Mouse (Mus musculus): Measurements from ENCODE around the gene Grik3. TPM values are rescaled to one million over a fixed set of nuclear protein-coding genes. Genes with fewer than 3 reads are reported as not detected.

Grik3 gene
- 7.9 and 8.2 TPM in 2 replicates for polyA plus RNA-seq (2015; fragmentation: Nextera tagmentation; extraction: Ambion mirVana)

GRCm38 (mm10) chr4:125490661-125491504 lies at the start of gene Grik3:
Grik3 (plus strand) TSS chr4:125490700.
- Histone ChIP-seq H3K27me3 (peaks cover 80% of the 10 kb centered on the region), H3K4me1 (peaks cover 95% of the 10 kb centered on the region), H3K9me3 (no peaks in the 10 kb centered on the region), H3K27ac (replicated peaks) (peak within 1 kb of the TSS; percentile 94), H3K4me2 (replicated peaks) (peak within 1 kb of the TSS; percentile 57), H3K36me3 (no peaks in the 10 kb centered on the region), H3K9ac (replicated peaks) (peak within 1 kb of the TSS; percentile 76), H3K4me3 (peak within 1 kb of the TSS; percentile 51)
- peak; percentile 12; the same call in 1 of the 2 replicates for ATAC-seq (replicated peaks)
- under 1% methylated on average over 61 of the region's 77 CpGs for WGBS

- no peak overlapping the region for H3K4me2 ChIP-seq (replicated peaks)
- no peaks in the 10 kb centered on the region for H3K9me3 ChIP-seq
- no peak overlapping the region for H3K4me3 ChIP-seq
- H3K4me1 ChIP-seq, result peaks cover 6% of the 10 kb centered on the region; the same call in 1 of the 2 replicates
- WGBS, result 60% methylated on average over 4 of the region's 4 CpGs
- no peaks in the 10 kb centered on the region for H3K36me3 ChIP-seq
- H3K27me3 ChIP-seq, result 0 out of 2 replicates have a peak, but pooled peaks cover 5% of the 10 kb centered on the region
- no peak overlapping the region for H3K27ac ChIP-seq (replicated peaks)
- no peak overlapping the region for H3K9ac ChIP-seq (replicated peaks)
- ATAC-seq (replicated peaks), result no peak
Measured at GRCm38 (mm10) chr4:125441821-125442220, 48.7 kb upstream of the Grik3 start.

- Histone ChIP-seq H3K36me3 (no peaks in the 10 kb centered on the region), H3K27me3 (0 out of 2 replicates have a peak, but pooled peaks cover 5% of the 10 kb centered on the region), H3K9me3 (no peaks in the 10 kb centered on the region), H3K4me3 (no peak overlapping the region), H3K27ac (replicated peaks) (no peak overlapping the region), H3K4me1 (peaks cover 6% of the 10 kb centered on the region; the same call in 1 of the 2 replicates), H3K9ac (replicated peaks) (no peak overlapping the region), H3K4me2 (replicated peaks) (no peak overlapping the region)
- WGBS, result 57% methylated on average over 7 of the region's 7 CpGs
- no peak for ATAC-seq (replicated peaks)
Measured at GRCm38 (mm10) chr4:125444366-125444765, 46.1 kb upstream of the Grik3 start.

- Histone ChIP-seq H3K4me3 (no peak overlapping the region), H3K9me3 (no peaks in the 10 kb centered on the region), H3K27ac (replicated peaks) (no peak overlapping the region; the same call in 1 of the 2 replicates), H3K4me2 (replicated peaks) (no peak overlapping the region), H3K27me3 (0 out of 2 replicates have a peak, but pooled peaks cover 3% of the 10 kb centered on the region), H3K9ac (replicated peaks) (no peak overlapping the region), H3K4me1 (peaks cover 5% of the 10 kb centered on the region; the same call in 1 of the 2 replicates), H3K36me3 (no peaks in the 10 kb centered on the region)
- WGBS, result 52% methylated on average over 7 of the region's 7 CpGs
- no peak for ATAC-seq (replicated peaks)
Measured at GRCm38 (mm10) chr4:125450602-125451321, 39.7 kb upstream of the Grik3 start.

GRCm38 (mm10) chr4:125451821-125452220 lies 38.7 kb upstream of the Grik3 start:
- no peak for ATAC-seq (replicated peaks)
- Histone ChIP-seq H3K9ac (replicated peaks) (no peak overlapping the region), H3K36me3 (no peaks in the 10 kb centered on the region)

GRCm38 (mm10) chr4:125456506-125456905 lies 34.0 kb upstream of the Grik3 start:
- WGBS, result 35% methylated on average over 5 of the region's 5 CpGs
- H3K27ac ChIP-seq (replicated peaks), result no peak overlapping the region
- ATAC-seq (replicated peaks), result no peak

More at GRCm38 (mm10) chr4:125451821-125452220, 38.7 kb upstream of the Grik3 start:
- Histone ChIP-seq H3K27me3 (0 out of 2 replicates have a peak, but pooled peaks cover 3% of the 10 kb centered on the region), H3K9me3 (no peaks in the 10 kb centered on the region), H3K4me1 (peaks cover 13% of the 10 kb centered on the region), H3K27ac (replicated peaks) (no peak overlapping the region), H3K4me2 (replicated peaks) (no peak overlapping the region), H3K4me3 (no peak overlapping the region)
- 33% methylated on average over 6 of the region's 6 CpGs for WGBS

GRCm38 (mm10) chr4:125457152-125458093 lies 33.1 kb upstream of the Grik3 start:
- Histone ChIP-seq H3K36me3 (no peaks in the 10 kb centered on the region), H3K4me2 (replicated peaks) (no peak overlapping the region), H3K9me3 (no peaks in the 10 kb centered on the region), H3K27me3 (0 out of 2 replicates have a peak, but pooled peaks cover 3% of the 10 kb centered on the region), H3K4me1 (peaks cover 24% of the 10 kb centered on the region), H3K27ac (replicated peaks) (no peak overlapping the region), H3K4me3 (no peak overlapping the region), H3K9ac (replicated peaks) (no peak overlapping the region)
- WGBS, result 26% methylated on average over 11 of the region's 11 CpGs
- ATAC-seq (replicated peaks), result peak; percentile 31; the same call in 1 of the 2 replicates

More at GRCm38 (mm10) chr4:125456506-125456905, 34.0 kb upstream of the Grik3 start:
- Histone ChIP-seq H3K9me3 (no peaks in the 10 kb centered on the region), H3K27me3 (0 out of 2 replicates have a peak, but pooled peaks cover 3% of the 10 kb centered on the region), H3K4me2 (replicated peaks) (no peak overlapping the region), H3K36me3 (no peaks in the 10 kb centered on the region), H3K4me3 (no peak overlapping the region), H3K9ac (replicated peaks) (no peak overlapping the region), H3K4me1 (peaks cover 30% of the 10 kb centered on the region)

- 69% methylated on average over 9 of the region's 9 CpGs for WGBS
- no peak for ATAC-seq (replicated peaks)
- peaks cover 24% of the 10 kb centered on the region for H3K4me1 ChIP-seq
Measured at GRCm38 (mm10) chr4:125459791-125460190, 30.7 kb upstream of the Grik3 start.

GRCm38 (mm10) chr4:125469711-125470372 lies 20.7 kb upstream of the Grik3 start:
- Histone ChIP-seq H3K4me3 (no peak overlapping the region), H3K27ac (replicated peaks) (no peak overlapping the region), H3K9me3 (no peaks in the 10 kb centered on the region), H3K36me3 (no peaks in the 10 kb centered on the region), H3K4me2 (replicated peaks) (no peak overlapping the region), H3K9ac (replicated peaks) (no peak overlapping the region), H3K4me1 (0 out of 2 replicates have a peak, but pooled peaks cover 5% of the 10 kb centered on the region), H3K27me3 (no peaks in the 10 kb centered on the region)
- WGBS, result 49% methylated on average over 11 of the region's 11 CpGs
- no peak for ATAC-seq (replicated peaks)

More at GRCm38 (mm10) chr4:125459791-125460190, 30.7 kb upstream of the Grik3 start:
- no peak overlapping the region for H3K9ac ChIP-seq (replicated peaks)
- no peak overlapping the region for H3K4me2 ChIP-seq (replicated peaks)
- H3K27ac ChIP-seq (replicated peaks), result no peak overlapping the region
- no peaks in the 10 kb centered on the region for H3K36me3 ChIP-seq
- H3K27me3 ChIP-seq, result 0 out of 2 replicates have a peak, but pooled peaks cover 3% of the 10 kb centered on the region
- no peak overlapping the region for H3K4me3 ChIP-seq
- no peaks in the 10 kb centered on the region for H3K9me3 ChIP-seq

- Histone ChIP-seq H3K27ac (replicated peaks) (no peak overlapping the region), H3K36me3 (no peaks in the 10 kb centered on the region), H3K4me2 (replicated peaks) (no peak overlapping the region), H3K4me3 (no peak overlapping the region), H3K9me3 (no peaks in the 10 kb centered on the region), H3K4me1 (peaks cover 25% of the 10 kb centered on the region), H3K9ac (replicated peaks) (no peak overlapping the region), H3K27me3 (no peaks in the 10 kb centered on the region)
- ATAC-seq (replicated peaks), result no peak
- 65% methylated on average over 4 of the region's 4 CpGs for WGBS
Measured at GRCm38 (mm10) chr4:125474903-125475302, 15.6 kb upstream of the Grik3 start.

All from forebrain, embryonic 15.5 days (tissue).